25 mouse cellular contexts compared by ENCODE assay signal in the genomic region with DNA sequence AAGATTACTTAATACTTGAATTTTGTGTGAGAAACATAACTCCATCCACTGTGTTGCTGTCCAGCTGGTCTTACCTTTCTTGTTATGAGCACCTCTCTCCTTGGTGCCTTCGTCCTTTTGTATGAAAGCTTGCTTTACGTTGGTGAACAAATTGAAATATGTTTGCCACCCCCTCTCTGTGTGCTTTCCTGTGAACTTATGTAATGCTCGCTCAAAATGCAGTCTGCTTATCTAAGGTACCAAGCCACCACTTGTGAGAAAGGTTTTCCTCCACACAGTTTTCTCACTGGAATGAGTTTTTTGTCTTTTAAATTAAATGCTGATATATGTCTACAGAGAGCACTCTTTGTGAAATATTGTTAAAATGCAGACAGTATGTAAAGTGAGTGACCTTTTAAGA. TPM values are rescaled to one million over a fixed set of nuclear protein-coding genes. Genes with fewer than 3 reads are reported as not detected.
"Had no signal": no experiment of that assay in that cellular context is flagged by ENCODE, and none has a peak within 500 bp of the region (broad histone marks: within the 10 kb centered on the region; RNA-seq: fewer than 3 reads in every experiment).

No protein-coding gene starts in this region.

- ATAC-seq: hindbrain, embryonic 16.5 days; inflammation-experienced regulatory T-cells, adult 6 months; intestine, embryonic 15.5 days; intestine, postnatal 0 days had no signal

- H3K4me3 ChIP-seq: heart, adult 2 months; heart, embryonic 12.5 days; hindbrain, embryonic 10.5 days; hindbrain, embryonic 12.5 days; intestine, embryonic 15.5 days; limb, embryonic 10.5 days; limb, embryonic 12.5 days; liver, embryonic 13.5 days; liver, embryonic 15.5 days had no signal

- H3K27ac ChIP-seq: heart, adult 2 months; hindbrain, embryonic 10.5 days; hindbrain, embryonic 12.5 days; hindbrain, embryonic 14.5 days; intestine, embryonic 15.5 days; limb, embryonic 10.5 days; limb, embryonic 12.5 days; liver, embryonic 13.5 days; liver, embryonic 15.5 days had no signal

- DNase-seq: gastrocnemius, postnatal 14 days; gastrocnemius, postnatal 36 days; heart, adult 11 months; heart, adult 2 months; heart, postnatal 10 days; heart, postnatal 4 days; kidney, adult 18-20 months; kidney, adult 8-10 months; kidney, postnatal 10 days; kidney, postnatal 25 days; layer of hippocampus, postnatal 36 days; liver; liver, embryonic 13.5 days had no signal

RNA-seq across cellular contexts. Expression of a gene that starts 30.7 kb away (rescaled TPM):
- total RNA-seq: gastrocnemius, postnatal 14 days; gastrocnemius, postnatal 36 days; heart, postnatal 25 days had no signal
